Mouse (Mus musculus) heart, embryonic 16.5 days (tissue): ENCODE measurements at regions not wholly inside any gene's neighbourhood (a gene's known extent, or its start where the extent isn't known, plus 50 kb on each side); places are given as distances from the start of the nearest gene placed in this dataset.
"Not testable (repeated sequence)": the region's sequence is repeated elsewhere in the genome, so short reads cannot be mapped to it uniquely, and the experiment has no call there.

Experiments used
- ATAC-seq: fragments of 200-750 bp; cut with Nextera tagmentation; replicated peaks from 2 replicates; pipeline ENCODE4 v1.8.0; 2017; ENCODE audit warnings: moderate number of reproducible peaks; ENCODE audit not compliant: insufficient read depth, low FRiP score; ENCODE audit errors: extremely low read depth
- H3K27ac ChIP-seq: fragments of 300-500 bp; sonication (generic); 2 replicates; pipeline ENCODE4 v1.5.1; 2014; ENCODE audit warnings: mild to moderate bottlenecking, low read length, control low read depth, moderate library complexity
- H3K27me3 ChIP-seq: fragments of 300-500 bp; sonication (generic); 2 replicates; pipeline ENCODE4 v1.6.1; 2014; ENCODE audit warnings: low read length, mixed read lengths; ENCODE audit not compliant: control insufficient read depth, insufficient read depth
- H3K36me3 ChIP-seq: fragments of 300-500 bp; sonication (generic); 2 replicates; pipeline ENCODE4 v1.6.1; 2014; ENCODE audit not compliant: control insufficient read depth, insufficient read depth
- H3K4me1 ChIP-seq: fragments of 300-500 bp; sonication (generic); 2 replicates; pipeline ENCODE4 v1.6.1; 2014; ENCODE audit warnings: low read length, mixed read lengths; ENCODE audit not compliant: control insufficient read depth, insufficient read depth
- H3K4me2 ChIP-seq: fragments of 300-500 bp; sonication (generic); 2 replicates; pipeline ENCODE4 v1.6.1; 2014; ENCODE audit warnings: low read depth, mild to moderate bottlenecking, control low read depth, low read length
- H3K4me3 ChIP-seq: fragments of 300-500 bp; sonication (generic); 2 replicates; pipeline ENCODE4 v1.5.1; 2014; ENCODE audit warnings: mild to moderate bottlenecking, control low read depth, low read length
- H3K9ac ChIP-seq: fragments of 300-500 bp; sonication (generic); 2 replicates; pipeline ENCODE4 v1.6.1; 2014; ENCODE audit warnings: low read length, control low read depth
- H3K9me3 ChIP-seq: fragments of 300-500 bp; sonication (generic); replicated peaks from 2 replicates; pipeline ENCODE4 v1.6.1; 2016; ENCODE audit warnings: low read length; ENCODE audit not compliant: control insufficient read depth
- WGBS: fragments of 180-500 bp; shearing (Covaris S2); extraction: QIAGEN DNeasy Blood & Tissue Kit; methylation state at CpG from one replicate; pipeline ENCODE4 v1.1.7; 2014; 5-methylcytosine and 5-hydroxymethylcytosine counted together

GRCm38 (mm10) chr13:16465812-16466211 is 454.2 kb downstream of the Inhba start:
- H3K4me3 ChIP-seq: no peak overlapping the region
- H3K4me2 ChIP-seq: no peak overlapping the region
- H3K4me1 ChIP-seq: no peaks in the 10 kb centered on the region
- no peak overlapping the region for H3K27ac ChIP-seq
- H3K9ac ChIP-seq: no peak overlapping the region
- H3K27me3 ChIP-seq: no peaks in the 10 kb centered on the region
- WGBS: 90% methylated on average over 1 of the region's 1 CpGs
- H3K9me3 ChIP-seq: no peaks in the 10 kb centered on the region
- H3K36me3 ChIP-seq: no peaks in the 10 kb centered on the region
- ATAC-seq: no peak

GRCm38 (mm10) chr13:16476515-16476914 is 464.9 kb downstream of the Inhba start:
- H3K9me3 ChIP-seq: no peaks in the 10 kb centered on the region
- H3K9ac ChIP-seq: no peak overlapping the region
- H3K27ac ChIP-seq: no peak overlapping the region
- no peaks in the 10 kb centered on the region for H3K36me3 ChIP-seq
- no peak overlapping the region for H3K4me2 ChIP-seq
- ATAC-seq: no peak
- H3K27me3 ChIP-seq: no peaks in the 10 kb centered on the region
- WGBS: 69% methylated on average over 1 of the region's 1 CpGs
- no peaks in the 10 kb centered on the region for H3K4me1 ChIP-seq
- H3K4me3 ChIP-seq: no peak overlapping the region

- Histone ChIP-seq H3K9me3 (no peaks in the 10 kb centered on the region), H3K4me1 (no peaks in the 10 kb centered on the region), H3K4me2 (no peak overlapping the region), H3K4me3 (no peak overlapping the region), H3K9ac (no peak overlapping the region), H3K36me3 (no peaks in the 10 kb centered on the region), H3K27ac (no peak overlapping the region), H3K27me3 (no peaks in the 10 kb centered on the region)
- ATAC-seq: no peak
Observed at GRCm38 (mm10) chr13:16487292-16487691, 475.6 kb downstream of the Inhba start.

- H3K9ac ChIP-seq, H3K4me2 ChIP-seq, H3K27ac ChIP-seq, H3K27me3 ChIP-seq, ATAC-seq, H3K36me3 ChIP-seq, H3K4me3 ChIP-seq, H3K4me1 ChIP-seq, H3K9me3 ChIP-seq: not testable (repeated sequence)
- WGBS: 41% methylated on average over 6 of the region's 6 CpGs
Observed at GRCm38 (mm10) chr13:16490680-16491079, 479.0 kb downstream of the Inhba start.

GRCm38 (mm10) chr13:16498052-16498451 is 486.4 kb downstream of the Inhba start:
- no peaks in the 10 kb centered on the region for H3K36me3 ChIP-seq
- 54% methylated on average over 1 of the region's 1 CpGs for WGBS
- ATAC-seq: no peak
- no peaks in the 10 kb centered on the region for H3K4me1 ChIP-seq
- no peaks in the 10 kb centered on the region for H3K27me3 ChIP-seq
- H3K9ac ChIP-seq: no peak overlapping the region
- no peak overlapping the region for H3K4me2 ChIP-seq
- H3K27ac ChIP-seq: no peak overlapping the region
- 0 out of 2 replicates have a peak, but pooled peaks cover 2% of the 10 kb centered on the region for H3K9me3 ChIP-seq
- no peak overlapping the region for H3K4me3 ChIP-seq

- H3K27ac ChIP-seq: no peak overlapping the region
- H3K4me1 ChIP-seq: no peaks in the 10 kb centered on the region
- WGBS: 53% methylated on average over 4 of the region's 4 CpGs
- H3K27me3 ChIP-seq: no peaks in the 10 kb centered on the region
- H3K36me3 ChIP-seq: no peaks in the 10 kb centered on the region
- H3K4me2 ChIP-seq: no peak overlapping the region
- H3K9me3 ChIP-seq: no peaks in the 10 kb centered on the region
- H3K9ac ChIP-seq: no peak overlapping the region
- no peak overlapping the region for H3K4me3 ChIP-seq
- no peak for ATAC-seq
Observed at GRCm38 (mm10) chr13:16512876-16513275, 501.2 kb downstream of the Inhba start.

- H3K9me3 ChIP-seq: no peaks in the 10 kb centered on the region
- no peak overlapping the region for H3K27ac ChIP-seq
- no peak for ATAC-seq
- H3K27me3 ChIP-seq: no peaks in the 10 kb centered on the region
- H3K36me3 ChIP-seq: no peaks in the 10 kb centered on the region
- no peak overlapping the region for H3K4me2 ChIP-seq
- H3K4me3 ChIP-seq: no peak overlapping the region
- no peaks in the 10 kb centered on the region for H3K4me1 ChIP-seq
- H3K9ac ChIP-seq: no peak overlapping the region
Observed at GRCm38 (mm10) chr13:16515195-16515594, 503.5 kb downstream of the Inhba start.

GRCm38 (mm10) chr13:16529036-16529435 is 517.4 kb downstream of the Inhba start:
- H3K4me2 ChIP-seq: no peak overlapping the region
- no peaks in the 10 kb centered on the region for H3K4me1 ChIP-seq
- H3K36me3 ChIP-seq: no peaks in the 10 kb centered on the region
- no peak overlapping the region for H3K4me3 ChIP-seq
- no peaks in the 10 kb centered on the region for H3K27me3 ChIP-seq
- H3K9ac ChIP-seq: no peak overlapping the region
- no peak for ATAC-seq
- no peak overlapping the region for H3K27ac ChIP-seq
- H3K9me3 ChIP-seq: no peaks in the 10 kb centered on the region
- WGBS: 36% methylated on average over 5 of the region's 5 CpGs

- no peak overlapping the region for H3K27ac ChIP-seq
- 37% methylated on average over 5 of the region's 5 CpGs for WGBS
- no peaks in the 10 kb centered on the region for H3K27me3 ChIP-seq
- no peaks in the 10 kb centered on the region for H3K9me3 ChIP-seq
- no peak overlapping the region for H3K4me2 ChIP-seq
- H3K9ac ChIP-seq: no peak overlapping the region
- no peaks in the 10 kb centered on the region for H3K36me3 ChIP-seq
- H3K4me1 ChIP-seq: no peaks in the 10 kb centered on the region
- ATAC-seq: no peak
- H3K4me3 ChIP-seq: no peak overlapping the region
Observed at GRCm38 (mm10) chr13:16543771-16544170, 532.1 kb downstream of the Inhba start.

GRCm38 (mm10) chr13:16550060-16550459 is 538.4 kb downstream of the Inhba start:
- no peak overlapping the region for H3K27ac ChIP-seq
- H3K36me3 ChIP-seq: no peaks in the 10 kb centered on the region
- ATAC-seq: no peak
- no peak overlapping the region for H3K9ac ChIP-seq
- no peak overlapping the region for H3K4me2 ChIP-seq
- no peaks in the 10 kb centered on the region for H3K27me3 ChIP-seq
- no peaks in the 10 kb centered on the region for H3K4me1 ChIP-seq
- H3K9me3 ChIP-seq: no peaks in the 10 kb centered on the region
- H3K4me3 ChIP-seq: no peak overlapping the region
